Mouse (Mus musculus): ENCODE results near the gene Cuedc1. TPM values are rescaled to one million over a fixed set of nuclear protein-coding genes. Genes with fewer than 3 reads are reported as not detected.

The Cuedc1 gene
- total RNA-seq (2023): 7.9 and 8.8 TPM in 2 replicates

GRCm38 (mm10) chr11:88098021-88098729 is at the start of gene Cuedc1:
Cuedc1 (plus strand) TSS chr11:88098058.

GRCm38 (mm10) chr11:88067586-88068410 is 30.1 kb upstream of the Cuedc1 start, which contains the start of gene Vezf1:
Vezf1 (plus strand) TSS chr11:88068279.

GRCm38 (mm10) chr11:88203712-88204532 is 106.1 kb downstream of the Cuedc1 start, which contains the start of gene Mrps23:
Mrps23 (plus strand) TSS chr11:88204388.

Other genes starting within 250 kb of the Cuedc1 start
- 3.1 and 3.9 TPM in 2 replicates for gene Mks1, start 244.8 kb upstream of the Cuedc1 start, total RNA-seq (2023)
- gene Epx, start 222.5 kb upstream of the Cuedc1 start, total RNA-seq (2023): 1.7 and 3.4 TPM in 2 replicates
- not detected in 2 replicates for gene Olfr462, start 205.8 kb upstream of the Cuedc1 start, total RNA-seq (2023)
- gene Olfr463, start 200.7 kb upstream of the Cuedc1 start, total RNA-seq (2023): not detected in 2 replicates
- gene Olfr464, start 177.1 kb upstream of the Cuedc1 start, total RNA-seq (2023): not detected in 2 replicates
- gene Dynll2, start 110.5 kb upstream of the Cuedc1 start, total RNA-seq (2023): 10.5 and 14.1 TPM in 2 replicates
- 165 and 167 TPM in 2 replicates for gene Srsf1, start 50.7 kb upstream of the Cuedc1 start, total RNA-seq (2023)
- gene Vezf1, start 29.8 kb upstream of the Cuedc1 start, total RNA-seq (2023): 40.5 and 42.2 TPM in 2 replicates
- gene Mrps23, start 106.3 kb downstream of the Cuedc1 start, total RNA-seq (2023): 34.6 and 41.7 TPM in 2 replicates
- not detected in 2 replicates for gene Ccdc182, start 196.0 kb downstream of the Cuedc1 start, total RNA-seq (2023)